Mouse (Mus musculus) 3T3-L1 (cell line): ENCODE results near the gene Olfr518.

Experiments
- DNase-seq: peaks from one replicate; pipeline ENCODE4 v3.0.0-alpha.2; 2015; ENCODE audit warnings: low read depth, low spot score

The Olfr518 gene

DNA sequence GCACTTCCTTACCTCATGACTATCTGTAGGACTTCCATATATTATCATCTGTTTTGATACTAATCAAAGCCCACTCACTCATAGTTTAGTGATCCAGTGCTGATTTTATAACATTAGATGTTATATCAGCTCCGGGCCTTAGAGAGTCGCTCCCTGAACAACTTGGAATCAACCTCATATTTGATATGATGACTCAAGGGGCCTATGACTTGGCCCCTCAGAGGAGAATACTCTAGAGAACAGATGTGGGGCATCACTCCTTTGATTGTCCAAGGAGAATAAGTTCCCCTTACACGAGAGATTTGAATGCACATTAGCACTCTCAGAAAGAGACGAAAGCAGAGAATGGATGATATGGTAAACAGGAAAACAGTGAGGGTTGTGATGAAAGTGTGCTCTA, at the start of gene Olfr518:
Olfr518 (minus strand) TSS at position 101 of the 400 bp plus-strand sequence.
- DNase-seq, result no peak

DNA sequence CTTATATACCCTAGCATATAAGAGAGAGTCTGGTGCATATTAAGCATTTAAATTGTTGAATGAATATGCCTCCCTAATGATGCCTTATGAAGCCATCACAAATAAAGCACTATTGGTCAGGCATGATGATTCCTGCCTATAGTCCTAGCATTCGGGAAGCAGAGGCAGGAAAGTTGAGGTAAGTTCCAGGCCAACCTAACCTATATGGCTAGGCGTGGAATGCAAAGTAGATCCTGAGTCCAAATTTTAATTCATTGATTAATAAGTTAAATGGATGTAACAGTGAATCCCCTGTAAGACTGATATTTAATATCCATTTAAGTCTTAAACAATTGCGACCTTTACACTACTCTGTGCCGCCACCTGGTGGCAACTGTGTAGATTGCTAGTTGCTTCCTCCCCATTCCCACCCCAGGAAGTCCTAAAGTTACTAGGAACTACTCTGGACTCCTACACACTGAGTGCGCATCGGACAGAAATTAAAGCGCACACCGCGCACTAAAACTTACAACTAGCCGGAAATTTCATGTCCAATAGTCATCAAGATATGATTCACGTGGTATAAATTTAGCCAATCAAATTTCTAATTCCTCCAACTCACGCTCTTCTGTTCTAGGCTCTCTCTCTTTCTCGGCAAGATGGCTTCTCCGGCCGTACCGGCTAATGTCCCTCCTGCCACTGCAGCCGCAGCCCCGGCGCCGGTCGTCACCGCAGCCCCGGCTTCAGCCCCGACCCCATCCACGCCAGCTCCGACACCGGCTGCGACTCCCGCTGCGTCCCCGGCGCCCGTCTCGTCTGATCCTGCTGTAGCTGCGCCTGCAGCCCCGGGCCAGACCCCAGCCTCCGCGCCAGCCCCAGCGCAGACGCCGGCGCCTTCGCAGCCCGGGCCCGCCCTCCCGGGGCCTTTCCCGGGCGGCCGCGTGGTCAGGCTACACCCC, 49.3 kb upstream of the Olfr518 start, which contains the start of gene Eif3f:
Eif3f (plus strand) TSS at position 624 of the 938 bp plus-strand sequence.
- peak; percentile 97 for DNase-seq

DNA sequence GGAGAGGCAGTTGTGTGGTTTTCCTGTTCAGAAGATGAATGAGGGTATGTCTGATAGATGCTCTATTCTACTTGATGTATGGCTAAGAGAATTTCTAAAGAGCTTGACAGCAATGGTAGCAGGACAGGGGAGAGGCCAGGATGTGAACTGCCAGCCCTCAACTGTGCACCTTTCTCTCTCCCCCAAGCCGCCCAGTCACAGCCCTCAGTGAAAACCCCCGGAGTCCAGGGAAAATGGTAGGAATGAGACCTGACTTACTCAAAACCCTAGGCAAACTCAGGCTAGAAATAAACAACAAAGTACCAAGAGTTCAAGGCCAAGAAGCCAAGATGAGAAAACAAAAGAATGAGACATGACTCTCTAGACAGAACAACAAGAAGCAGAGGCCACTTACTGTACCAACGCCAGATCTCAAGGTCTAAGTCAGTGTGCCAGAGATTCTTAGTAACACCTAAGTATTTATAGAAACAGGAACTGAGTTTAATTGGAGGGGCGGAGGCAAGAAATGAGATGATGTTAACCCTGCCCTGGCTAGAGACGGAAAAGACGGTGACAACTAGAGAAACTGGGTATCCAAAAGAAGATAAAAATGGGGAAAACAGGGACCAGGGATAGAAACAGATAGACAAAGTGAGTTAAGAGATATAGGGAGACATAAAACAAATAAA, 45.1 kb upstream of the Olfr518 start, which contains the start of gene Nlrp10:
Nlrp10 (minus strand) TSS at position 453 of the 668 bp plus-strand sequence.
- DNase-seq, result no peak

DNA sequence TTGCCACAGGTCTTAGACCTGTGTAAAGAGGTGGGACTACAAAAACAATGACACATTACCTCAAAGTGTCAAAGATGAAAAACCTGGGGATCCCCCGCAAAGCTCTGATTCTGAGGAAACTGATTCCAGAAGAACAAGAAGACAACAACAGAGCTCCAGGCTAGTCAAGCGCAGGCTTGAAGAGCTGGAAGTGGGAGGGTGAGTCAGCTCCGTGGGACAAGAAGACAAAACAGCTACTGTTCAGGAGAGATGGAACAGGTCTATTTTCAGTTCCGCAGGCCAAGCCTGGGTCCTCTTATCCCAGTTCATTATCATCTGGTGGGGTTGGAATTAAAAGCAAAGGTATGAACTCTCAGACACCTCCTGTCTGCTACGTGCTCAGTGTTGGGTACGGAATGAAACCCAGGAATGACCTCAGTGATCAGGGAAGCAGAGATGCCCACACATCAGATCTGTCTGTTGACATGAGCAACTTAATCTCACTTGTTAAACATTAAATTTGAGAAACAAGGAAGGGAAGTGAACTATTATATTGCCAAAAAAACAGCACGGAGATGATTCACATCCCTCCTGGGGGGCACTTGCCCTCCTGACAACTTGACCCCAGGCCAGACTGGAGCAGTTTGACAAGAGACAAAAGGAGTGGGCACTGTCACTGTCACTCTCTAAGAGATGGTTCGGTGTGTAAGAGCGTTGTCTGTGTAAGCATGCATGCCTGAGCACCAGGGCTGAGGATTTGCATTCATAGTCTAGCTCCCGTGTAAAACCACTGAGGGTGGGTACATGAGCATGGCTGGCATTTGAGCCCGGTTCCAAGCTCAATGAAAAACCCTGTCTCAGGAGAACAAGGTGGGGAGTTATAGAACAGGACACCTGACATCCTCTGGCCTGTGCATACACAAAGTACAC, 43.7 kb upstream of the Olfr518 start:
- DNase-seq, result no peak

DNA sequence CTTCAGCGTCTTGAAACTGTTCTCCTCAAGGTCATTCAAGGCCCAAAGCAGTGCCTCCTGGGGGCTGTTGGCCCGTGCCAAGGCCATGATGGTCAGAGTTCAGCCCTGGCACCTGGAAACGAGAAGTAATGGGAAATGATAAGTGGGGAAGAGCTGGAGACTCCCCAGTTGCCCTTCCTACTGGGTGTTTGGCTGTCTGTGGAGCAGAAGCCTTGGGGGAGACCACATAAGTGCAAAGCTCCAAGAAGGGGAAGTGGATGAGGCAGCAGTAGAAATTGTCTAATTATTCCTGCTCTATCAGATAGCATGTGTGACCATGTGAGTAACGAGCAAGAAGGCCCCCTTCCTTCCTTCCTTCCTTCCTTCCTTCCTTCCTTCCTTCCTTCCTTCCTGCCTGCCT, 42.2 kb upstream of the Olfr518 start:
- DNase-seq, result no peak

DNA sequence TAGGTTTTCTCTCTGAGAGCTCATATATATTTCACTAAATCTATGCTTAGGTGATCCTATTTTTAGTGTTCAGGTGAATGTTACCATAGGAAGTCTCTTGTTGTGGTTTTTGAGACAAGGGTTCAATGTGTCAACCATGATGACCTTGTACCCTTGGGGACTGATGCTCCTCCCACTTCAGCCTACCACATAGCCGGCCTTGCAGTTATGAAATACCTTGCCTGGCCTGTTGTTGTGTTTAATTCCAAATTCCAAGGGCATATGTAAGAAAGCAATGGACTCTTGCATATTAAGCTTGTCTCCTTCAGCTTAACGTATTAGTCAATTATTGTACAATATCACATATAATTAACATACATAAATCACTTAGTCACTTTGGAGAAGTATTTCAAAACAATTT, 19.2 kb upstream of the Olfr518 start:
- DNase-seq, result no peak

DNA sequence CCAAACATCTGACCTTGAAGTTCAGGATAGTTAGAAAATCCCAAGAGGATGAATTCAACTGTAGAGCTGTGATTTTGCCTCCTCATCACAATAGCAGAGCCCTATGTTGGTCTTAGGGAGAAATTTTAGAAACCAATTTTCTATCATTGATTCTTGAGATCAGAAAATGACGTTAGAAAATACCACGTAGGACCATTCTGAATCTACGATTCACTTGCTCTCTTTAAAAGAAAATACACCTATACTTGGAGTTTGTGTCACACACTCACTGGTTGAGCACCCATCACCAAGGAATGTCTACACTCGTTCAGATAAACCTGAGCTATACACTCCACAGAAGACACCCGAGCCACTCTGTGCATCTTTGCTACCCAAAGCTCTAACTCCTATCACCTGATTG, 9.5 kb upstream of the Olfr518 start, which contains the start of gene Olfr519:
Olfr519 (minus strand) TSS at position 101 of the 400 bp plus-strand sequence.
- no peak for DNase-seq

DNA sequence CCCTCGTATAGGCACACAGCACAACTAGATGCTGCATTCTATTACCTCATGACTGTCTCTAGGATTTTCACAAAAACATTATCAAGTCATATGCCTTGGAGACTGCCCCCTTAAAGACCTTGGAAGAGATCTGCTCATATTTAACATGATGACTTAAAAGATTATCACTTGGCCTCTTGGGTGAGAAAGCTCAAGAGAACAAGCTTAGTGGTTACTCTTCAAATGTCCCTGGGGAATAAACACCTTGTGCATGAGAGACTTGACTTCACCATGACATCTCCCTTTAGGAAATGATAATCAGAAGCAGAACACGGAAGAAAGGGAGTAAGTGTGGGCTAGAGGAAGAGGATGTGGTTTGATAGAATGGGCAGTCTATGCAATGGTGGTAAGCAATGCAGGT, 12.5 kb downstream of the Olfr518 start, which contains the start of gene Olfr517:
Olfr517 (minus strand) TSS at position 101 of the 400 bp plus-strand sequence.
- DNase-seq, result no peak

DNA sequence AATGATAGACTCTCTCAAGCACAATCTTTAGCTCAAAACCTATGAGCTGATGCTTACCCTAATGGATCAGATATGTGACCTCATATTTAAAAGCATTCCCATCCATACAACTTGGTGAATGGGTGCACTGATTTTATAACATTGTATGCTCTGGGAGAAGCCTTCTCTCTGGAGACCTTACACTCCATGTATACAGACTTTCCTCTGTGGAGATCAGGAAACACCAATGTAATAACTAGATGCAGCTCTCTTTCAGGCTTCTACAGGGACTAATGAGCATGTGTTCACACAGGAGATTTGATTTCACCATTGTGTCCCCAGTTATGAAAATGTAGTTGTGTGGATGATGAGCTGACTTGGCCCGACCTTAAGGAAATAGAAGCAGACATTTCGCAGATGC, 34.4 kb downstream of the Olfr518 start, which contains the start of gene Olfr516:
Olfr516 (minus strand) TSS at position 101 of the 400 bp plus-strand sequence.
- DNase-seq, result no peak
